ENCODE assay signal across 9 mouse cellular contexts in the genomic region with DNA sequence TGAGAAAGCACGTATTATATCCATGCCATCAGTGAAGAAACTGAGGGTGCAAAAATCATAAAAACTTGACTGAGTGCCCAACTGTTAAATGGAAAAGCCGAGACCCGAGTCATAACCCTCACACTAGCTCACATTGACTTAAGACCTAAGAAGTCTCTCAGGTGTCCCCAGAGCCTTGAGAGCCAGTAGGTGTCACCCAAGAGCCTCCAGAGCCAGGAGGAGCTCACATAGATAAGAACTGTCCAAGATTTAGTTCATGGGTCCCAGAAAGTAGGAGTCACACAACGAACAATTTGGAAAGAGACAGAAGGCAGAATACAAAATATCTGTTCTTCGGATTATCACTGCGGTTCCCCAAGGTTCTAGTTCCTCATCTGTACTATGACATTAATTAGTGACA. TPM values are rescaled to one million over a fixed set of nuclear protein-coding genes. Genes with fewer than 3 reads are reported as not detected.
DNase-seq lines count a peak whose midpoint lies in the region; TF ChIP-seq lines count a peak whose summit lies in the region.
"Had no signal": no experiment of that assay in that cellular context is flagged by ENCODE, and none has a peak within 500 bp of the region (broad histone marks: within the 10 kb centered on the region; RNA-seq: fewer than 3 reads in every experiment).

No protein-coding gene starts in this region.

- TF ChIP-seq CTCF in heart, adult 2 months (IDR thresholded peaks at IDR 0.05): peak; percentile 79

- no peaks in the 10 kb centered on the region for H3K36me3 ChIP-seq in heart, adult 2 months (ENCODE audit: control insufficient read depth, insufficient read depth, low read length)
- no peaks in the 10 kb centered on the region for H3K36me3 ChIP-seq in limb, embryonic 10.5 days

- no peak overlapping the region for H3K9ac ChIP-seq in heart, adult 2 months (ENCODE audit: low read depth, low read length)

- no peak overlapping the region for H3K4me3 ChIP-seq in heart, adult 2 months
- no peak overlapping the region for H3K4me3 ChIP-seq in limb, embryonic 10.5 days

- H3K27ac ChIP-seq in heart, adult 2 months: no peak overlapping the region
- no peak overlapping the region for H3K27ac ChIP-seq in limb, embryonic 10.5 days

- no peaks in the 10 kb centered on the region for H3K9me3 ChIP-seq in limb, embryonic 10.5 days (replicated peaks)

- DNase-seq in heart, adult 2 months: peak; percentile 39 to 43
- no peak for DNase-seq in heart, adult 9 months (ENCODE audit: low spot score in 2 of 2)
- peak; percentile 2 to 3 for DNase-seq in spleen, postnatal 36 days (ENCODE audit: low spot score in 2 of 2)
- no peak for DNase-seq in spleen, adult 12 weeks (ENCODE audit: low spot score)
- DNase-seq in cerebellum, adult 11-12 months: peak; percentile 67
- DNase-seq in heart, postnatal 14 days: peak; percentile 36 to 52
- peak; percentile 48 for DNase-seq in retina, postnatal 1 day
- DNase-seq in limb, embryonic 10.5 days (ENCODE audit: low spot score): no peak

- peak; percentile 56; the same call in 1 of the 2 replicates for TF ChIP-seq EP300 in heart, adult 2 months (IDR thresholded peaks at IDR 0.05; ENCODE audit: insufficient read depth, low read depth, low read length)

- TF ChIP-seq POLR2A in heart, adult 2 months (IDR thresholded peaks at IDR 0.05; ENCODE audit: insufficient read depth, low read depth, low read length): no peak

- no peaks in the 10 kb centered on the region for H3K79me2 ChIP-seq in heart, adult 2 months (replicated peaks; ENCODE audit: control insufficient read depth, insufficient read depth, low read length)

- no peaks in the 10 kb centered on the region for H3K27me3 ChIP-seq in heart, adult 2 months (ENCODE audit: control insufficient read depth, insufficient read depth, low read length)
- no peaks in the 10 kb centered on the region for H3K27me3 ChIP-seq in limb, embryonic 10.5 days (ENCODE audit: low read depth, poor library complexity, severe bottlenecking)

- peaks cover 2% of the 10 kb centered on the region; the same call in 1 of the 2 replicates for H3K4me1 ChIP-seq in heart, adult 2 months (ENCODE audit: control insufficient read depth, insufficient read depth, low read length)
- H3K4me1 ChIP-seq in limb, embryonic 10.5 days: peaks cover 6% of the 10 kb centered on the region; the same call in 1 of the 2 replicates

- intact Hi-C loops in heart, adult 2 months (cut with DNase I): loop anchor here (1.0 kb wide), 2 partner anchors 70 to 99 kb away; no protein-coding TSS in a partner anchor
- intact Hi-C loops in heart, postnatal 14 days (cut with DNase I): loop anchor here (1.0 to 5.0 kb wide), 2 partner anchors 69 to 99 kb away; no protein-coding TSS in a partner anchor

- WGBS in heart, adult 2 months: 56% methylated on average over 6 of the region's 6 CpGs
- 62% methylated on average over 6 of the region's 6 CpGs for WGBS in limb, embryonic 10.5 days

RNA-seq across cellular contexts. Expression of gene Lgi1, which starts 10.5 kb away (rescaled TPM):
- total RNA-seq in heart, adult 2 months (2021): 1 to 10 TPM; 2.2 to 4.6 TPM
- polyA plus RNA-seq in heart, adult 2 months (2012; rRNA removed): 1.6 and 6.4 TPM in 2 replicates
- 1 to 10 TPM; 1.6 to 1.8 TPM for total RNA-seq in heart, postnatal 14 days (2021)
- polyA plus RNA-seq in limb, embryonic 10.5 days (2016; fragmentation: Nextera tagmentation; extraction: Ambion mirVana): 0.28 and 0.50 TPM in 2 replicates
- total RNA-seq: hematopoietic stem cell, adult 5-6 weeks had no signal

RNA-seq across cellular contexts. Expression of gene Fra10ac1, which starts 29.8 kb away (rescaled TPM):
- total RNA-seq in heart, adult 2 months (2021): 10 to 100 TPM; 12.2 to 12.9 TPM
- 4.7 and 5.6 TPM in 2 replicates for polyA plus RNA-seq in heart, adult 2 months (2012; rRNA removed)
- 10 to 100 TPM; 11.2 to 12.1 TPM for total RNA-seq in heart, postnatal 14 days (2021)
- 40.3 and 47.6 TPM in 2 replicates for polyA plus RNA-seq in limb, embryonic 10.5 days (2016; fragmentation: Nextera tagmentation; extraction: Ambion mirVana)

Comparison
In these comparisons a context has a peak if more than half of its experiments do, and no peak if none do; other contexts are left out.
1. DNase-seq: peak in heart, adult 2 months (2 of 2), spleen, postnatal 36 days (2 of 2), cerebellum, adult 11-12 months (single experiment), heart, postnatal 14 days (2 of 2) and retina, postnatal 1 day (single experiment); none in heart, adult 9 months (0 of 2), spleen, adult 12 weeks (single experiment) and limb, embryonic 10.5 days (single experiment).